Mouse (Mus musculus): ENCODE data around the gene Egfr.

The Egfr gene

GRCm38 (mm10) chr11:16897681-16898080 lies 145.7 kb downstream of the Egfr start:
- no peak for DNase-seq (ENCODE audit: low spot score)

GRCm38 (mm10) chr11:16900182-16900581 lies 148.2 kb downstream of the Egfr start:
- DNase-seq (ENCODE audit: low spot score), result no peak

- no peak for DNase-seq (ENCODE audit: low spot score)
Observed at GRCm38 (mm10) chr11:16900653-16901416, 148.8 kb downstream of the Egfr start.

DNA sequence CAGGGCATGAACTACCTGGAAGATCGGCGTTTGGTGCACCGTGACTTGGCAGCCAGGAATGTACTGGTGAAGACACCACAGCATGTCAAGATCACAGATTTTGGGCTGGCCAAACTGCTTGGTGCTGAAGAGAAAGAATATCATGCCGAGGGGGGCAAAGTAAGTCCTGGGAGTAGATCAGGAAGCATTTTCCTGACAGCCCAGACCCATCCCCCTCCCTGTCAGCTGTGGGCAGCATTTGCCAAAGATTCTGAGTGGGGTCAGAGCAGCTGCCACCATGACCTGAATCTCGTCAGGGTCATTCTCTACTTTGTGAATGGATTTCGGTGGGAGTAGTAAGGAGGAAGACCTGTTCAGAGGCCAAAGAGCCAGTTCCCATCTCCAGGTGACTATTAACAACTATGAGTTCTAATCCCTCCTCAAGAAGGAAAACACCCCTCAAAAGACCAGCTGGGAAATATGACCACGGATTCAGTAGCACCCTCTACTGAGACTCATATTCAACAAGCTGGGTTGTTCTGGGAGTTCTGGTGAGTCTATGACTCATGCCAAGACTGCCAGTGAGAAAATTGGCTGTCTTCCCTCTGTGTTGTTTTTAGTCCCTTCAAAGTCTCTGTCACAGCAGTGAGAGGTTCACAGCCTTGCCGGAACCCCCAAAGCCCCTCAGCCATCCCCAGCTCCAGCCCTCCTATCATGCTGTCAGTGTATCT lies 152.5 kb downstream of the Egfr start:
- no peak for DNase-seq (ENCODE audit: low spot score)

DNA sequence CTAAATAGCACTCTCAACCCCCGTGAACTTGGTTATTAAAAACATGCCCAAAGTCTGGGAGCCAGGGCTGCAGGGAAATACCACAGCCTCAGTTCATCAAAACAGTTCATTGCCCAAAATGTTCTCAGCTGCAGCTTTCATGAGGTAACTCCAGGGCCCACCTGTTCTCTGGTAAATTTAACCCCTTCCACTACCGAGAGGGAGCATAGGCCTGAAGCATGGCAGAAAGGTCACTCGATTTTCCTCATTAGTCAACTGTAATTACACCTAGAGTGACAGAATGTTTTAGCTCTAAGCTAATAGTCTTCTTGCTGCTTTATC lies 153.0 kb downstream of the Egfr start:
- DNase-seq (ENCODE audit: low spot score), result no peak

GRCm38 (mm10) chr11:16906530-16906929 lies 154.5 kb downstream of the Egfr start:
- DNase-seq (ENCODE audit: low spot score), result no peak

GRCm38 (mm10) chr11:16907517-16908129 lies 155.6 kb downstream of the Egfr start:
- no peak for DNase-seq (ENCODE audit: low spot score)

DNA sequence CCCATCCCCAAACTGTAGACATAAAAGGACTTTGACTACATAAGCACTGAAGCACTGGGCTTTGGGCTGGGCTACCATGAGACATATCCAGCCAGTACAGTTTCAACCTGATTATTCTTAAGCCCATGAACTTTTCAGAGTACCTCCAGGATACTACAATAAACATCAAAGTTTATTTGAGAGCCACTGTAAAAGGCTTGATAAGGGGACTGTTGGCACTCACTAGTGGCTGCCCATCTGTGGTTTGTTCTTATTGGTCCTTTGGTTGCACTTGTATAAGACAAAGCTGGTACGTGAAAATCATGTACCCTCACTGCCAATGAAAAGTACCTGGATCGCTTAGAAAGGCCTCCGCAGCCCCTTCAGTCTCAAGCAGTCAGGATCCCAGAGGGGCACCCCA lies 162.8 kb downstream of the Egfr start:
- DNase-seq (ENCODE audit: low spot score), result no peak

GRCm38 (mm10) chr11:16915850-16916249 lies 163.8 kb downstream of the Egfr start:
- DNase-seq (ENCODE audit: low spot score), result no peak

DNA sequence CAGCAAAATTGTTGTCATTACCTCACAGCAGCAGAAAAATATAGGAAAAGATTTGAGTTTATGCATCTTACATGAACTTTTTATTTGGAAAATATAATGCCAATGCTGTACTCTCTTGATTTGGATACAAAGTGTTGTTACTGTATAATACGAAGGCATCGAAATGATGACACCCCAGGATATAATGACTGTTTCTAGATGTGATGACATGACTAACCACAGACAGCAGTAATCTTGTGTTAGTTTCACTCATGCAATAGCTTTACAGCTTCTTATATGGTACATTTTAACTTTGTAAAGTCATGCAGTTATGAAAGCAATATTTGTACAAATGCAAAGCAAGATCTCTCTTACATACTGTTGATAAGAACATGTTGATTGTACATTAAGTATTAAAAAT lies 165.5 kb downstream of the Egfr start:
- DNase-seq (ENCODE audit: low spot score), result no peak

GRCm38 (mm10) chr11:16932159-16932558 lies 180.2 kb downstream of the Egfr start:
- no peak for DNase-seq (ENCODE audit: low spot score)

GRCm38 (mm10) chr11:16935577-16936236 lies 183.7 kb downstream of the Egfr start:
- DNase-seq (ENCODE audit: low spot score), result no peak

DNA sequence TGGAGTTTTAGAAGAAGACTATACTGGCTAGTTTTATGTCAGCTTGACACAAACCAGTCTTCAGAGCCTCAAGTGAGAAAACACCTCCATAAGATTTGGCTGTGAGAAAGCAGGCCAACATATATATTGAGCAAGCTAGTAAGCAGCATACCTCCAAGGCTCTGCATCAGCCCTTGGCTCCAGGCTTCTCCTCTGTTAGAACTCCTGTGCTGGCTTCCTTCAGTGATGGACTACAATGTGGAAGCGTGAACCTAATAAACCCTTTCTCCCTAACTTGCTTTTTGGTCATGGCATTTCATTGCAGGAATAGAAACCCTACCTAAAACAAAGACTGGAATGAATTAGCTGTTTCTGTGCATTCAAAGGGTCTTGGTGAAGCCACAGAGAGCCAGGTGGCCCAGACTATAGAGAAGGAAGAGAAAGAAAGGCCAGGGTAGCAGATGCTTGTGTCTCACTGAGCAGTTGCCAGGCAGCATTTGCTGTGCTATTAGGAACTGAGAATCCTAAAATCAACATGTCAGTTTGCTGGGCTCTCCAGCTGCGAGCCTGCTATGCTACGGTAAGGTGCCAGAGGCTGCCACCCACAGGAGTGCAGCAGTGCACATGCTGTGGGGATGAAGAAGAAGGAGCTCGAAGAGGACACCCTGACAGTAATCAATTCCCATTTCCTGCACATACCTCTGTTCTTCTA lies 189.2 kb downstream of the Egfr start:
- DNase-seq (ENCODE audit: low spot score), result peak; percentile 18

DNA sequence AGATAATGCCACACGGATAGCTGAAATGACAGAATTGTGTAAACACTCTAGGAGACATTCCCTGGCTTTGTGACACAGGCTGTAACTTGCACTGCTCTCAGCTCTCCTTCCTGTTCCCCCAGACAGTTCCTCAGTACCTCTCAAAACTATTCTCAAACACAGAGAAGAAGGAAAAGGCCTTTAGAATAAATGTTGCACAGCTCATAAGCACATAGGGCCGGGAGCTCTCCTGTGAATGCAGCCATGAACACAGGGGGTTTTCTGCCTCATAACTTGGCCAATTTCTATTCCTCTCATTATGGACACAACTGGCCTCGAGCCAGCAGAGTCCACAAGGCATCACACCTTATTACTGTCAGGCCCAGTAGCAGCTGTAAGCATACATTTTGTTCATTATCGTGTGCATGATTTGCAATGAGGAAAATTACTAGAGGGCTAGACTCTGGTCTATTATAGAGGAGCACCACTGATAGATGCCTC lies 190.0 kb downstream of the Egfr start:
- DNase-seq (ENCODE audit: low spot score), result no peak

- no peak for DNase-seq (ENCODE audit: low spot score)
Observed at GRCm38 (mm10) chr11:16943016-16943415, 191.0 kb downstream of the Egfr start.

DNA sequence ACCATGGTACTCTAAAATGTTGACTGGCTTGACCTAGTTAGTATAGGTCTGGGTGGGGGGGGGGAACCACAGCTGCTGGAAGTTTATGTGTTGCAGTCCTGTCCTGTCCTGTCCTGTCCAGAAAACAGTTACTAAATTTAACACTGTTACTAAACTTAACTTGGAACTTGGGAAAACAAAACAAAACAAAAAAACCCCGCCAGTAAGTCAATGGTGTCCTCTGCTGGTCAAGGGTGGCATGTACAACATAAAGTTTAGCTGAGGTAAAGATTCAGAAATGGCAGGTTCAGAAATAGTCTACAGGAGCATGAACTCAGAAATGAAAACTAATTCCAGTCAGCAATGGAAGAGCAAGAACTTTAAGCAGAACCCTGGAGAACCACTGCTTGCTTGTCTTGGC lies 196.8 kb downstream of the Egfr start:
- no peak for DNase-seq (ENCODE audit: low spot score)

- no peak for DNase-seq (ENCODE audit: low spot score)
Observed at GRCm38 (mm10) chr11:16950226-16950975, 198.4 kb downstream of the Egfr start.

GRCm38 (mm10) chr11:16950976-16951760 lies 199.2 kb downstream of the Egfr start, which contains the start of gene Fbxo48:
TSS of gene Fbxo48 (plus strand) at chr11:16951375.
- peak; percentile 92 for DNase-seq (ENCODE audit: low spot score)

GRCm38 (mm10) chr11:16951761-16952010 lies 199.7 kb downstream of the Egfr start:
- no peak for DNase-seq (ENCODE audit: low spot score)

- DNase-seq (ENCODE audit: low spot score), result no peak
Observed at GRCm38 (mm10) chr11:16956115-16956862, 204.3 kb downstream of the Egfr start.
